Mouse (Mus musculus) heart, embryonic 13.5 days (tissue): ENCODE results near the gene Cel. TPM values are rescaled to one million over a fixed set of nuclear protein-coding genes. Genes with fewer than 3 reads are reported as not detected.
A peak's percentile ranks its signal among the peaks of the same experiment; 100 is the strongest.

Experiments used
- ATAC-seq: fragments of 200-750 bp; cut with Nextera tagmentation; 2 replicates; pipeline ENCODE4 v1.8.0; 2017; ENCODE audit warnings: moderate TSS enrichment; ENCODE audit not compliant: insufficient number of reproducible peaks, low FRiP score, low TSS enrichment; ENCODE audit errors: extremely low read depth
- H3K27ac ChIP-seq: fragments of 300-500 bp; sonication (generic); replicated peaks from 2 replicates; pipeline ENCODE4 v1.5.1; 2015; ENCODE audit warnings: moderate library complexity, mild to moderate bottlenecking, inconsistent platforms
- H3K27me3 ChIP-seq: fragments of 300-500 bp; sonication (generic); replicated peaks from 2 replicates; pipeline ENCODE4 v1.6.1; 2015; ENCODE audit warnings: mild to moderate bottlenecking, inconsistent platforms
- H3K36me3 ChIP-seq: fragments of 300-500 bp; sonication (generic); 2 replicates; pipeline ENCODE4 v1.6.1; 2015; ENCODE audit warnings: mild to moderate bottlenecking, inconsistent platforms
- H3K4me1 ChIP-seq: fragments of 300-500 bp; sonication (generic); 2 replicates; pipeline ENCODE4 v1.6.1; 2015; ENCODE audit warnings: inconsistent platforms
- H3K4me2 ChIP-seq: fragments of 300-500 bp; sonication (generic); 2 replicates; pipeline ENCODE4 v1.6.1; 2015; ENCODE audit warnings: inconsistent platforms, mild to moderate bottlenecking, moderate library complexity
- H3K4me3 ChIP-seq: fragments of 300-500 bp; sonication (generic); 2 replicates; pipeline ENCODE4 v1.5.1; 2015; ENCODE audit warnings: moderate library complexity, mild to moderate bottlenecking, inconsistent platforms
- H3K9ac ChIP-seq: fragments of 300-500 bp; sonication (generic); 2 replicates; pipeline ENCODE4 v1.6.1; 2015; ENCODE audit warnings: inconsistent platforms, mild to moderate bottlenecking, moderate library complexity
- H3K9me3 ChIP-seq: fragments of 300-500 bp; sonication (generic); 2 replicates; pipeline ENCODE4 v1.6.1; 2016; ENCODE audit warnings: inconsistent platforms
- WGBS: fragments of 180-500 bp; shearing (Covaris S2); methylation state at CpG from one replicate; pipeline ENCODE4 v1.1.7; 2015; ENCODE audit warnings: mixed read lengths; 5-methylcytosine and 5-hydroxymethylcytosine counted together
- polyA plus RNA-seq: library from polyadenylated mRNA; unstranded; fragments of >200 nt; fragmentation: Nextera tagmentation; extraction: Ambion mirVana; gene quantifications from 2 replicates; pipeline ENCODE4 v1.2.1, GENCODE M21; 2015

Gene Cel
- polyA plus RNA-seq, 1 experiment from 2014 or later, result not detected

GRCm38 (mm10) chr2:28547237-28548172 is 15.7 kb downstream of the Cel start:
- H3K27me3 ChIP-seq, result no peaks in the 10 kb centered on the region; the same call in 1 of the 2 replicates
- no peak overlapping the region for H3K4me3 ChIP-seq
- H3K4me1 ChIP-seq, result peaks cover 7% of the 10 kb centered on the region; the same call in 1 of the 2 replicates
- H3K4me2 ChIP-seq, result no peak overlapping the region
- no peak overlapping the region for H3K9ac ChIP-seq
- WGBS, result 47% methylated on average over 11 of the region's 11 CpGs
- H3K36me3 ChIP-seq, result peaks cover 85% of the 10 kb centered on the region
- no peaks in the 10 kb centered on the region for H3K9me3 ChIP-seq
- H3K27ac ChIP-seq, result no peak overlapping the region
- ATAC-seq, result no peak

GRCm38 (mm10) chr2:28546560-28546959 is 16.6 kb downstream of the Cel start:
- no peaks in the 10 kb centered on the region; the same call in 1 of the 2 replicates for H3K27me3 ChIP-seq
- no peak overlapping the region for H3K4me2 ChIP-seq
- no peak overlapping the region for H3K27ac ChIP-seq
- 65% methylated on average over 6 of the region's 6 CpGs for WGBS
- no peak overlapping the region for H3K4me3 ChIP-seq
- peaks cover 85% of the 10 kb centered on the region for H3K36me3 ChIP-seq
- H3K9me3 ChIP-seq, result no peaks in the 10 kb centered on the region
- H3K4me1 ChIP-seq, result peaks cover 7% of the 10 kb centered on the region; the same call in 1 of the 2 replicates
- H3K9ac ChIP-seq, result no peak overlapping the region
- no peak for ATAC-seq

GRCm38 (mm10) chr2:28545976-28546375 is 17.2 kb downstream of the Cel start:
- Histone ChIP-seq H3K27me3 (no peaks in the 10 kb centered on the region; the same call in 1 of the 2 replicates), H3K9ac (no peak overlapping the region), H3K4me1 (peaks cover 7% of the 10 kb centered on the region; the same call in 1 of the 2 replicates), H3K9me3 (no peaks in the 10 kb centered on the region), H3K27ac (no peak overlapping the region), H3K36me3 (peaks cover 83% of the 10 kb centered on the region), H3K4me3 (no peak overlapping the region), H3K4me2 (no peak overlapping the region)
- ATAC-seq, result no peak

- 80% methylated on average over 8 of the region's 8 CpGs for WGBS
These were observed 19.3 kb downstream of the Cel start for GRCm38 (mm10) chr2:28543894-28544293.

GRCm38 (mm10) chr2:28540587-28541227 is 22.5 kb downstream of the Cel start:
- Histone ChIP-seq H3K27me3 (no peaks in the 10 kb centered on the region), H3K9me3 (no peaks in the 10 kb centered on the region), H3K36me3 (peaks cover 48% of the 10 kb centered on the region), H3K4me1 (peaks cover 43% of the 10 kb centered on the region), H3K4me2 (no peak overlapping the region), H3K4me3 (no peak overlapping the region), H3K9ac (no peak overlapping the region), H3K27ac (no peak overlapping the region)
- no peak for ATAC-seq
- 77% methylated on average over 8 of the region's 8 CpGs for WGBS

More at GRCm38 (mm10) chr2:28543894-28544293, 19.3 kb downstream of the Cel start:
- no peak overlapping the region for H3K27ac ChIP-seq
- no peak overlapping the region for H3K4me2 ChIP-seq
- H3K4me1 ChIP-seq, result peaks cover 23% of the 10 kb centered on the region
- H3K9ac ChIP-seq, result no peak overlapping the region
- H3K36me3 ChIP-seq, result peaks cover 67% of the 10 kb centered on the region
- H3K9me3 ChIP-seq, result no peaks in the 10 kb centered on the region
- no peak for ATAC-seq
- H3K27me3 ChIP-seq, result no peaks in the 10 kb centered on the region; the same call in 1 of the 2 replicates
- H3K4me3 ChIP-seq, result no peak overlapping the region

GRCm38 (mm10) chr2:28539949-28540348 is 23.3 kb downstream of the Cel start:
- Histone ChIP-seq H3K4me3 (no peak overlapping the region), H3K36me3 (peaks cover 40% of the 10 kb centered on the region), H3K4me2 (no peak overlapping the region), H3K4me1 (peaks cover 51% of the 10 kb centered on the region), H3K27ac (no peak overlapping the region), H3K9ac (peak overlapping the region; percentile 61), H3K27me3 (no peaks in the 10 kb centered on the region), H3K9me3 (no peaks in the 10 kb centered on the region)
- ATAC-seq, result no peak
- WGBS, result 67% methylated on average over 2 of the region's 2 CpGs

GRCm38 (mm10) chr2:28539206-28539605 is 24.0 kb downstream of the Cel start:
- no peak for ATAC-seq
- Histone ChIP-seq H3K4me2 (no peak overlapping the region), H3K4me1 (peaks cover 58% of the 10 kb centered on the region), H3K27me3 (no peaks in the 10 kb centered on the region), H3K27ac (peak overlapping the region; percentile 75), H3K9me3 (no peaks in the 10 kb centered on the region), H3K36me3 (peaks cover 33% of the 10 kb centered on the region), H3K4me3 (no peak overlapping the region), H3K9ac (peak overlapping the region; percentile 61)
- WGBS, result 43% methylated on average over 7 of the region's 7 CpGs

GRCm38 (mm10) chr2:28538817-28539128 is 24.4 kb downstream of the Cel start:
- no peaks in the 10 kb centered on the region for H3K9me3 ChIP-seq
- H3K36me3 ChIP-seq, result peaks cover 29% of the 10 kb centered on the region
- H3K4me2 ChIP-seq, result no peak overlapping the region
- H3K4me1 ChIP-seq, result peaks cover 62% of the 10 kb centered on the region
- no peaks in the 10 kb centered on the region for H3K27me3 ChIP-seq
- no peak overlapping the region for H3K4me3 ChIP-seq
- 38% methylated on average over 1 of the region's 1 CpGs for WGBS
- peak overlapping the region; percentile 61 for H3K9ac ChIP-seq
- peak overlapping the region; percentile 75 for H3K27ac ChIP-seq
- ATAC-seq, result no peak

GRCm38 (mm10) chr2:28537995-28538816 is 25.0 kb downstream of the Cel start:
- no peak for ATAC-seq
- Histone ChIP-seq H3K4me1 (peaks cover 66% of the 10 kb centered on the region), H3K9ac (peak overlapping the region; percentile 61), H3K27me3 (no peaks in the 10 kb centered on the region), H3K4me3 (no peak overlapping the region), H3K4me2 (no peak overlapping the region), H3K9me3 (no peaks in the 10 kb centered on the region), H3K36me3 (peaks cover 23% of the 10 kb centered on the region), H3K27ac (peak overlapping the region; percentile 75)
- 72% methylated on average over 8 of the region's 8 CpGs for WGBS

GRCm38 (mm10) chr2:28537634-28537920 is 25.6 kb downstream of the Cel start:
- H3K4me1 ChIP-seq, result peaks cover 72% of the 10 kb centered on the region
- H3K27ac ChIP-seq, result no peak overlapping the region
- no peak overlapping the region for H3K4me2 ChIP-seq
- no peak for ATAC-seq
- no peaks in the 10 kb centered on the region for H3K27me3 ChIP-seq
- no peaks in the 10 kb centered on the region for H3K9me3 ChIP-seq
- H3K9ac ChIP-seq, result no peak overlapping the region
- no peak overlapping the region for H3K4me3 ChIP-seq
- 51% methylated on average over 4 of the region's 4 CpGs for WGBS
- peaks cover 18% of the 10 kb centered on the region for H3K36me3 ChIP-seq
